Mouse (Mus musculus) mouse trophoblast stem cell (cell line): Measurements from ENCODE around the gene AI661453.

ENCODE experiments used
- in situ Hi-C, 2 experiments: fragments of 300-500 bp; cut with MseI, MboI; formaldehyde crosslinking; loops; 2 replicates in 1 of 2; 3 replicates in 1 of 2; pipeline ENCODE4 v1.15.1; 2025

AI661453 gene

GRCm38 (mm10) chr17:47466284-47466683 is 29.9 kb downstream of the AI661453 start:
- in situ Hi-C loops: no loop called here

GRCm38 (mm10) chr17:47467659-47468058 is 31.2 kb downstream of the AI661453 start:
- in situ Hi-C loops: no loop called here

- in situ Hi-C loops: no loop called here
These were observed 31.6 kb downstream of the AI661453 start for GRCm38 (mm10) chr17:47468063-47468462.

GRCm38 (mm10) chr17:47468466-47468865 is 32.1 kb downstream of the AI661453 start:
- in situ Hi-C loops: no loop called here

GRCm38 (mm10) chr17:47469642-47470041 is 33.2 kb downstream of the AI661453 start:
- in situ Hi-C loops: loop anchor here in 1 of 2 experiments (5.0 kb wide), 1 partner anchor 62 kb away; no protein-coding TSS in a partner anchor

- in situ Hi-C loops: loop anchor here in 1 of 2 experiments (5.0 kb wide), 1 partner anchor 63 kb away; no protein-coding TSS in a partner anchor
These were observed 33.7 kb downstream of the AI661453 start for GRCm38 (mm10) chr17:47470121-47470520.

GRCm38 (mm10) chr17:47470686-47471085 is 34.3 kb downstream of the AI661453 start:
- in situ Hi-C loops: loop anchor here in 1 of 2 experiments (5.0 kb wide), 1 partner anchor 63 kb away; no protein-coding TSS in a partner anchor

- in situ Hi-C loops: loop anchor here in 1 of 2 experiments (5.0 kb wide), 1 partner anchor 65 kb away; no protein-coding TSS in a partner anchor
These were observed 36.3 kb downstream of the AI661453 start for GRCm38 (mm10) chr17:47472435-47473350.

GRCm38 (mm10) chr17:47473434-47473974 is 37.1 kb downstream of the AI661453 start:
- in situ Hi-C loops: loop anchor here in 1 of 2 experiments (5.0 kb wide), 1 partner anchor 66 kb away; no protein-coding TSS in a partner anchor

- in situ Hi-C loops: loop anchor here in 1 of 2 experiments (5.0 kb wide), 1 partner anchor 67 kb away; no protein-coding TSS in a partner anchor
These were observed 37.8 kb downstream of the AI661453 start for GRCm38 (mm10) chr17:47474250-47474649.

- in situ Hi-C loops: no loop called here
These were observed 38.8 kb downstream of the AI661453 start for GRCm38 (mm10) chr17:47475181-47475580.

GRCm38 (mm10) chr17:47475714-47476113 is 39.3 kb downstream of the AI661453 start:
- in situ Hi-C loops: no loop called here

- in situ Hi-C loops: loop anchor here (5.0 kb wide), 2 partner anchors 73 to 93 kb away; partner anchors contain the start of gene Guca1b (in 1 of the 2)
These were observed 43.5 kb downstream of the AI661453 start for GRCm38 (mm10) chr17:47479887-47480286.

- in situ Hi-C loops: loop anchor here (5.0 kb wide), 2 partner anchors 75 to 95 kb away; partner anchors contain the start of gene Guca1b (in 1 of the 2)
These were observed 46.0 kb downstream of the AI661453 start for GRCm38 (mm10) chr17:47482401-47482800.

GRCm38 (mm10) chr17:47484241-47484921 is 48.0 kb downstream of the AI661453 start:
- in situ Hi-C loops: loop anchor here (5.0 kb wide), 2 partner anchors 77 to 97 kb away; partner anchors contain the start of gene Guca1b (in 1 of the 2)

GRCm38 (mm10) chr17:47484993-47485392 is 48.6 kb downstream of the AI661453 start:
- in situ Hi-C loops: loop anchor here (5.0 kb wide), 2 partner anchors 78 to 98 kb away; partner anchors contain the start of gene Guca1b (in 1 of the 2)

GRCm38 (mm10) chr17:47485791-47486190 is 49.4 kb downstream of the AI661453 start:
- in situ Hi-C loops: no loop called here

GRCm38 (mm10) chr17:47490791-47491190 is 54.4 kb downstream of the AI661453 start:
- in situ Hi-C loops: no loop called here

- in situ Hi-C loops: no loop called here
These were observed 56.3 kb downstream of the AI661453 start for GRCm38 (mm10) chr17:47492731-47493130.

- in situ Hi-C loops: no loop called here
These were observed 57.2 kb downstream of the AI661453 start for GRCm38 (mm10) chr17:47493653-47494052.

- in situ Hi-C loops: no loop called here
These were observed 57.7 kb downstream of the AI661453 start for GRCm38 (mm10) chr17:47494132-47494531.
